Mouse (Mus musculus): ENCODE results near the gene Cdh1.
A peak's percentile ranks its signal among the peaks of the same experiment; 100 is the strongest.

Gene Cdh1

DNA sequence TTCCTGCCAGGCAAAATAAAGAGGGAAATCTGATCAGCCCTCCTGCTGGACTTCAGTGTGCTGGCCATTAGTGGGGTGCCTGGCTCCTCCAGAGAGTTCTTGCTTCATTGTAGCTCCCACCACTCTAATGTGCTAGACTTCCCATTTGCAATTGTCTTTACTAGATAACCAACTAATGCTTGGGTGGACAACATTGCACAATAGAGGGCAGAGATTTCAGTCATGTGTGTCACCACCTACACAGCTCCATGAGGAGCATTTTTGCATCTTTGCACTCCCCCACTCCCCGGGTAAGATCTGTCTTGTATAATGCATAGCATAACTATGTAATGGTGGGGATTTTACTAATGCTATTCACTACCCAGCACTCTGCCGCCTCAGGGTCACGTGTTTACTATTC is 21.6 kb downstream of the Cdh1 start:
- no peak for DNase-seq

DNA sequence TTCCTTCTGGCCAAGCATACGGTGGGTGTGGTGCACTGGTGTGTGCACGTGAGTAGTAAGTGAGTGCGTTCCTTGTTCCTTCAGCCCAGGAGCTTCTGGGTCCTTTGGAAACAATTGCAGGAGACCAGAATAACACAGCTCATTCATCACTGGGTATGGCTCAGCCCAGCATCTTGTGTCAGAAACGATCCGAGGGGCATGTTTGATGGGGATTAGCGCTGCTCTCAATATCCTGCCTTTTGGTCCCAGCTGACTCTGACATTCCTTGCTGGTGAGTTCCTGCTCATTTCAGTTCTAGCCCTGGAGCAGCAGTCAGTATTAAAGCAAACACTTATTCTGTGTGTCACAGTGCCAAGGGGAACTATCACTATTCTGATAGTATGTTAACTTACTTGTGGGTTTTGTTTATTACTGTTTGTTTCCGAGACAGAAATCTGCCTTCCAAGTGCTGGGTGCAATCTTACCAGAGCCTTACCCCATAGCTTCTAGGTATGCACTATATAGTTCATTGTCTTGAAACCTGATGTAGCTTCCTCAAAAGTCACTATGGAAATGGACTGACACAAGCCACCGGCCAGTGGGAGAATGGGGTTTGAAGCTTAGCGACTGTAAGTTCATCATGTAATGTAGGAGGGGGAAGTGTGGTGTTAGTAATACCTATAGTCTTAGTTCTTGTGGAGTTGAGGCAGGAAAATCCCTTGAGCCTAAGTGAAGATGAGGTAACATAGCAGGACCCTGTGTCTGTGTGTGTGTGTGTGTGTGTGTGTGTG is 23.1 kb downstream of the Cdh1 start:
- no peak for DNase-seq

GRCm38 (mm10) chr8:106628291-106628964 is 25.3 kb downstream of the Cdh1 start:
- no peak for DNase-seq

DNA sequence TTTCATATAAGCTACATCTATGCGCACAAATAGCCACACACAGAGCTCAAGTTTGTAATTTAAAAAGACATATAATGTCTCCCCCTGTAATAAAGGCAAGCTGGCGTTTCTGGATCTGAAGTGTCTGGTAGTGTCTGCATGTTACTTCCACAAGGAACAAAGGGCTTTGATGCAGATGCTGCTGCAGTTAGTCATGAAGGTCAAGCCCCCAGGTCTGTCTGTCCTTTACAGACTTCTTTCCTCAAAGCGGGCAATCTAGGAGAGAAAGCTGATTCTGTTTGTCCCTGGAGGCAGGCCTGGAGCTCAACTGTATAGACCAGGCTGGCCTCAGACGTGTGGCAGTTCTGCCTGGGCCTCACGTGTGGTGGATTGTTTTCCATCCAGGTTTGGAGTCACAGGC is 26.3 kb downstream of the Cdh1 start:
- DNase-seq: no peak

DNA sequence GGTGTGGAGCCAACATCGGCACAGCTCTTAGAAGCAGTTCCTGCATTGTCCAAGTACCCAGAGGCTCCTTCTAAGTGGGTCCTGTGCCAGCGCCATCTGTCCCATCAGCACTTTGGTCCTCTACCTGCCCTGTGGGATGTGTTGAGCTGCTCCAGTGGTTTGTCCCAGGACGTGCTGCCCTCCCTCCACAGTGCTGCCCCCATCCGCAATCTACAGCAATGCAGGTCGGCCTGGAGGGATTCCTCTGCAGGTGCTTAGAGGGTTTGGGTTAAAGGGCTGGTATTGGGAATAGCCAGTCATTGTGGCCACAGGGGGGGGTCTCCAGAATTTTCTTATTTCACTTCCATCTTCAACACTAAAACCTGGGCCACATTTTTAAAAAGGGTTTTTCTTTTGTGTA is 28.8 kb downstream of the Cdh1 start:
- no peak for DNase-seq

- DNase-seq: no peak
Observed at GRCm38 (mm10) chr8:106632650-106633049, 29.5 kb downstream of the Cdh1 start.

DNA sequence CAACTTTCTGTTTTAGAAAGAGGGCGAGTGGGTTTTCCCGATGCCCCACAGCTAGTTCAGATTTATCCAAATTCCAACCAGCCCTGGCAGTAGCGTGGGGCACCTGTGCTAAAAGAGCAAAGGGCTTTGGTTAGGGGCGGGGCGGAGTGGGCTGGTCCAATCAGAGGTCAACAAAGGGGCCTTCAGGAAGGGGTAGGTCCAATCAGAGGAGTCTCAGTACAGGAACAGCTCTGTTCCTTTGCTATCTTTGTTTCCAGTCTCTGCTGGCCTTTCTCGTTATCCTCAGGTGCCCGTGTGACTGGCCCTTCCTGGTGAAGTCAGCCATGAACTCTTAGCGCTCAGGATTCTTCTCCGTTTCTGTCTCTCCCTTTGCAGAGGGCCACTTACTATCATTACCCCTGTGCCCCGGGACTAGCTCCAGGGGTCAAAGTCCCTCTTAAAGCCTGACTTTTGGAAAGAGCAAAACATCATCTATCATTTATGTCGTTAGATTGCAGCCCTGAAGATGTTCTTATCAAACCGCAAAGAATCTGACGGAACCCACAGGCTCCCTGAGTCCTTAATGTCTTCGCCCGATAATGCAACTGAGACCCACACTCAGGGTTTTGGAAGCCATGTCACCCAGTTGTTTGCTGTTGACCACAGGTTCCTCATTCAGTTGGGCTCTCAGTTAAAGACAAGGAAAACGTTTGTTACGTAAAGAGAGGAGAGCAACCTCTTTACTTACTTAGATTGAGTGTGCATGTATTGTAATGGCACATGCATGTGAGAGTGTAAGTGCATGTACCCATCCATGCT is 30.4 kb downstream of the Cdh1 start:
- DNase-seq: peak in 1 of 2 experiments; percentile 38

GRCm38 (mm10) chr8:106635284-106635683 is 32.1 kb downstream of the Cdh1 start:
- DNase-seq: no peak

GRCm38 (mm10) chr8:106637446-106637845 is 34.3 kb downstream of the Cdh1 start:
- no peak for DNase-seq

GRCm38 (mm10) chr8:106638768-106639295 is 35.7 kb downstream of the Cdh1 start:
- no peak for DNase-seq

- DNase-seq: no peak
Observed at GRCm38 (mm10) chr8:106640212-106640611, 37.1 kb downstream of the Cdh1 start.

DNA sequence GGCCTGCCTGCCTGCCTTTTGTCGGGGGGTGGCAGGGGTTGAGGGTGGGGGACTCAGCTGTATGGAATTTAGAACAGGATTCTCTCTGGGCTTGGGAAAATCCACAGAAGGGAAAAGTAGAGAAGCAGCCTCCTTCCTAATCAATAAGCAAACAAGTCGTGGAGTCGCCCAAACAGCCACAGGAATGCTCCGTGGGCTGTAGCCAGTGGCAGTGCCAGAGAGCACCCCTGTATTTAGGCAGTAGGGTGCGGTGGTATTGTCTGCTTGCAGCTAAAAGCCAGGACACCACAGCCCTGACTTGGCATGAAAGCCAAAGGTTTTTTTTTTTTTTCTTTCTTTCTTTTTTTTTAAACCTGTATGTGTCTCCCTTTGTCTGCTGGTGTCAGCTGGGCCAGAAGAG is 37.8 kb downstream of the Cdh1 start:
- DNase-seq: no peak

GRCm38 (mm10) chr8:106642172-106642571 is 39.0 kb downstream of the Cdh1 start:
- DNase-seq: no peak

GRCm38 (mm10) chr8:106643100-106643499 is 39.9 kb downstream of the Cdh1 start:
- DNase-seq: no peak

DNA sequence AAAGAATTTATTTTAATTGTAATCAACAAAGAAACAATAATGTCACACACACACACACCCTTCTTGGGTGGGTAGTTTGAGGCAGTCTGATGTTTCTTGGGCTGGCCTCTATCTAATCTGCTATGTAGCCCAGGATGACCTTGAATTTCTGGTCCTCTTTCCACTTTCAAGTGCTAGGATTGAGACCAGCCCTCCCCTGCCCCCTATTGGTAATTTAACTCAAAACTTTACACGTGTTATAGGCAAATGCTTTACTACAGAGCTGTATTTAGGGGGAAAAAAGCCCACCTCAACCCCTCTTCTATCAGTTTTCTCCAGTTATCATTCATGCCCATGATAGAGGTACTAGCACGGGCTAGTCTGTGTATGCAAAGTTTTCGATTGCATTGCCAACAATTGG is 41.8 kb downstream of the Cdh1 start:
- no peak for DNase-seq

GRCm38 (mm10) chr8:106646153-106646552 is 43.0 kb downstream of the Cdh1 start:
- DNase-seq: no peak

- peak in 1 of 2 experiments; percentile 42 for DNase-seq
Observed at GRCm38 (mm10) chr8:106646731-106647130, 43.6 kb downstream of the Cdh1 start.

- DNase-seq: peak; percentile 56 to 85
Observed at GRCm38 (mm10) chr8:106647387-106647786, 44.2 kb downstream of the Cdh1 start.

GRCm38 (mm10) chr8:106648421-106648820 is 45.3 kb downstream of the Cdh1 start:
- no peak for DNase-seq

GRCm38 (mm10) chr8:106651994-106652393 is 48.8 kb downstream of the Cdh1 start:
- no peak for DNase-seq

DNA sequence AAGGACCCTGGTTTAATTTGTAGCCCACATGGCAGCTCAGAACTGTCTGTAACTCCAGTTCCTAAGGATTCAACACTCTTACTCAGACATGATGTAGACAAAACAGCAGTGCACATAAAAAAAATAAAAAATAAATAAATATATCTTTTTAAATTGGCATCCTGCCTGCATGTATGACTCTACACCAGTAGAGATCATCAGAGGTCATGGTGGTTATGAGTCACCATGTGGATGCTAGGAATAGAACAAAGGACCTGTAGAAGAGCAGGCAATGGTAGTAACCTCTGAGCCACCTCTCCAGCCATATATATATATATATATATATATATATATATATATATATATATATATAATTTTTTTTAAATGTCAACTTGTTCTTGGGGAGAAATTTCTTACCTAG is 52.9 kb downstream of the Cdh1 start:
- no peak for DNase-seq

DNA sequence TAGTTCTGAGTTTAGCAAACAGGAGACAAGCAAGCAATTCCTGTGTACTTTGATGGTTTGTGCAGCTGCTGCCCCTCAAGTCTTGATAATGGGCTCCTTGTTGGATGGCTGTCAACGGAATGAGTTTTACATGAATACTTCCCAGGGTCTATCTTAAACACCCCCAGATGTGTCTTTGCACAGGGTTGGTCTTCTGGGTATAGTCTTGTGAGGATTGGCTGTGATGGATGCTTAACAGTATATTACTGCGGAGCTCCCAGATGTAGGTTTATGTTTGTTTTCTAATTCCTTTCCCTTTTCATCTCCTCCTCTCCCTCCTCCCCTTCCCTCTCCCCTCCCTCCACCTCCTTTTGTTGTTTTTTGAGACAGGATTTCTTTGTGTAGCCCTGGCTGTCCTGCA is 69.6 kb downstream of the Cdh1 start:
- no peak for DNase-seq

DNA sequence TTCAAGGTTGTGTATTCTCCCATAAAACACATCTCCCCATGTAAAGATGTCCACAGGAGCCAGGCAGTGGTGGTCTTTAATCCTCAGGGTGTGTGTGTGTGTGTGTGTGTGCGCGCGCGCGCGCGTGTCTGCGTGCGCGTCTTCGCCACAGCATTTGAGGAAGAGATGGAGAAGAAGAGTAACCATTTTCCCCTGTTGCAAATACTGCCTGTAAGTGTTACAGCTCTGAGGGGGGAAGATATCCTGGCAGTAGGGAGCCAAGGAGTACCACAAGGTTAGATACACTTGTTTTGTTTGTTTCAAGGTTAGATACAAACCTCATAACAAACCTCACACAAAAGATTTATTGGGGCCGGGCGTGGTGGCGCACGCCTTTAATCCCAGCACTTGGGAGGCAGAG is 71.2 kb downstream of the Cdh1 start:
- no peak for DNase-seq
